Mouse (Mus musculus) spleen, adult 2 months (tissue): ENCODE results near the gene Grik4.

ENCODE experiments used
- CTCF ChIP-seq: fragments of 200-500 bp; IDR thresholded peaks from 2 replicates; pipeline ENCODE4 v1.5.1; 2011; ENCODE audit warnings: mild to moderate bottlenecking, inconsistent platforms; ENCODE audit not compliant: insufficient read depth, insufficient read length, insufficient replicate concordance; ENCODE audit errors: extremely low read depth
- POLR2A ChIP-seq: fragments of 200-500 bp; IDR thresholded peaks from 2 replicates; pipeline ENCODE4 v1.6.1; 2011; ENCODE audit warnings: low read depth, low read length, inconsistent platforms

DNA sequence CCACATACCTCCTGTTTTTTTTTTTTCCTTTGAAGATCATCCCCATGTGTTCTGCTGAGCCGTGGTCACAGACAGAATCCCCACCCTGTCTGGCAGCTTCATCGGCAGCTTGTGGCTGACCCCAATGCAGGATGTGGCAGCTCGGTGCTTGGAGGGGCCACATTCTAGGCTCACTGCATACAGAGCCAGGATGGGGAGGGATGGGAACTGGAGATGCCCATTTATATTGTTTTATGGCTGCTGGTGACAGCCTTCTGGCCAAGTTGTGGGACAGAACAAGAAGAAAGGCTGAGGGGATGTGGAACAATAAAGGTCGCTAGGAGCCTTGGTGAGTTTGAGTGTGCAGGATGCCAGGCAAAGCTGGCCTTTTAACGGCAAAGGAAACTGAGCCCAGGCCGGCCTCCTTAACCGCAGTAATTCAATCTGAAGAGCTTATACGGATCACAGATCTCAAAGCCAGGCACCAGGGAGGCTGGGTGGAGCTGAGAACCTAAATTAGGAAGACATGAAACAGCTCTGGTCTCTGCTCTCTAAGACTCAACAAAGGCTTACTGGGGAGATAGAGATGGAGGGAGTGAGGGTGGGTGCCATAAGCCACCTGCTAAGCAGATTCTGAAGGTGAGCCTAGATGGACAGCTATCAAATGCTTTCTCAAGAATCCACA, 241.0 kb downstream of the Grik4 start:
- no peak for TF ChIP-seq POLR2A
- TF ChIP-seq CTCF = no peak
